Mouse (Mus musculus) cerebellum, adult 18-20 months (tissue): ENCODE results near the gene Mrtfb.

ENCODE experiments used
- DNase-seq, 2 experiments: peaks; one replicate each; pipeline ENCODE4 v3.0.0; 2021

The Mrtfb gene

DNA sequence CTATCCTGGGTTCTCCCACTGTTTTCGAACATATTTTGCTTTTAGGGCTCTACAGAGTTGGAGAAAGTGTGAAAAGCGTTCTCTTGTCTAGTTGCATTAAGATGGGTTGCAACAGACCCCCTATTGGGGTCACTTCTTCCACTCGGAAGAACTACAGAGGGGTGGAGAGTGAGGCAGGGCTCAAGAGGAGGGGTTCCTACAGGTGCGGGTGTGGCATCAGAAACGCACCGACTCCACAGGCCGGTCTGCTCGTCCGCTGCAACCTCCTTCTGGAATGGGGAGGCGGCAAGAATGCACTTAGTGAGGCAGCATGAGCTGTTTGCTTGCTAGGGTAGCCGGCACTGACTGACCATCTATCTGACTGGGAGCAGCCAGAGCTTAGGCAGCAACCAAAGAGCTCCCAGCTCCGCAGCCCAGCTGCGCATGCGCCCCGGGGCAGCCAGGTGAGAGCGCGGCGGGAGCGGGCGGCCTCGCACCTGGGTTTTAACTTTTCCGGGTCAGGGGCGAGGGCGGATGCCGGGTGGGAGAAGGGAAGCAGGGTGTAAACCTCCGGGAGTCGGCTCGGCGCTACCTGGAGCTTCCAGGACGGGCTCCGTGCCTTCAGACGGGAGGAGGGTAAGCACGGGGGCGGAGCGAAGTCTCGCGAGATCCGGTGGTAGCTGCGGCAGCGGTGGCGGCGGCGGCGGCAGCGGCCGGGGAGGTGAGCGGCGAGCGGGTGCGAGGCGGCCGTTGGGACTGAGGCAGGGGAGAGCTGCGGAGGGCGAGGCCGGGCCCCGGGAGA is at the start of gene Mrtfb:
Gene Mrtfb, plus strand, starts transcription at position 627 of the 781 bp plus-strand sequence.
- peak; percentile 91 to 94 for DNase-seq

DNA sequence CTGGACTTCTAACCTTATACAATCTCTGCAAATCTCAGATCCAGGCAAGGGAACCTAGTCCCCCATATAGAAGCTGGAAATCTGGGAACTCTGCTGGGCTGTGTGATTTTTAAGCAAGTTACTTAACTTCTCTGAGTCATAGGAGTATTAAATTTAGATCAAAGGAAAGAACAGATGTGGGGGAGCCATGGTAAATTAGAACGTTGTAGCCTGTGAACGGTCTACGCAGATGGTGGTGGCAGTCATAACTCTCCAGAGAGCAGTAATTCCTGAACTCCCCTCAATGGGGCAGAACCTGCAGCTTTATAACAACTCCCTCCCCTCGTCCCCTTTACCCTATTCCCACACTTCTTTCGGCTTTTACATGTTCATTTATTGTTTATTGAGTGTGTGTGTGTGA is 48.6 kb upstream of the Mrtfb start:
- DNase-seq = no peak

DNA sequence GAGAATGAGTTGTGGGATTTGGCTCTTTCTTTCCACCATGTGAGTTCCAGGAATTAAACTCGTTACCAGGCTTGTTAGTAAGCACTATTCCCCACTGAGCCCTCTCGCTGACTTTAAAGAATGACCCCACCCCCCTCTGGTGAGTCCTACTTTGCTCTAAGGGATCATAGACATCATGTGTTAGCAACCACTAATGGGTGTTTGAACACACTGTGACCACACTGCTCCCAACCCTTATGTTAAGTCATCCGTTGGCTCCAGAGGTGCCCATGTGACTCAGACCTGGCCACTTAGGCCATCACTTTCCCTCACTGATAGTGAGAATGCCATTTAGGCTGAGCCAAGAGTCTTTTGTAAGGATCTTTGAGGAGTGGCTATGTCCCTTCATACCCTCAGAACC is 48.2 kb upstream of the Mrtfb start:
- no peak for DNase-seq

DNA sequence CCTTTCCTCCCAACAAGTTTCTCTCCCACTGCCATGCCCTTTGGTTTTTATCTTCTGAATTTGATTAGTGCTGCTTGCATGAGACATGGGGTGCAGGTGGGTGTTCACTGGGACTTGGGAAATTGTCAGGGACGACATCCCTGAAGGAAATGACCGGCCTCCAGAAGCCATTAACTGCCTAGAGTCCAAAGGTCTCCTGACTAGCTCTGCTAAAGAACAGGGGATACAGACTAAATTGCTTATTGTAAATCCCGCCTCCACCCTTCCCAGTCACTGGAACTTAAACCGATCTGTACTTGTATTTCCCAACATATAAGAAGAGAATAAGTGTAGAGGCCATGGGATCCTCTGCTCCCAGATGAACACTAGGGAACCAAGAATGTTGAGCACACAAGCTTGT is 43.5 kb upstream of the Mrtfb start:
- no peak for DNase-seq

DNA sequence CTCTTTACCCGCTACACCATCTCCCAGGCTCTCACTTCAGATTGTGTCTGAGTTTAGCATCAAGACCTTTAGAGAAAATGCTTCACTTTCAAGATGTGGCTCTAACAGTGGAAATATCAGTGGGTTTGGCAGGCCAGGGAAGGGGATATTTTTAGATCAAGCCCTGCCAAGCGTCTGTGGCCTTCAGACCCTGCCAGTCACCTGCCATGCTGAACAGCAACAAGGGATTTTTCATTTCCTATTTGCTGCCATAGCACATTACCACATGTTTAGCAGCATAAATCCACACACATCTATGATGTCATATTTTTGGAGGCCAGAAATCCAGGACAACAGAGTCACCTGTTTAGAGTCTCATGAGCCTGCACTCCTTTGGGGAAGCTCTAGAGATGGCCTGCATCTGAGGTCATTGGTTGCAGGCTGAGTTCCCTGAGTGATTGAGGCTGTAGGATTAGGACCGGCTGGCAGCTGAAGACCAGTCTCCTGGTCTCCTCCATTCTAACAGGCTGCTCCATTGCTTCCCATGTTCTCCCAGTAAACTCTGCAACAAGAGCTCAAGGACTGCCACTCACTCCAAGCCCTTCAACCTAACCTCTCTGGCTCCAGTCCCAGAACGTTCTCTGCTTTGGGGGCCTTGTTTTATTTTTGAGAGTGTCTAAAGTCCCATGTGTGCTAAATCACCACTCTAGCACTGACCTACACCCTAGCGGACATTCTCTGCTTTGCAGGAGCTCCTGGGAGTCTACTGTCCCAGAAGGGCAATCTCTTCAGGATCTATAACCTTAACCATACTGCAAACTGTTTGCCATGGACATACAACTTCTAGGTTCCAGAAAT is 39.9 kb upstream of the Mrtfb start:
- DNase-seq = no peak

DNA sequence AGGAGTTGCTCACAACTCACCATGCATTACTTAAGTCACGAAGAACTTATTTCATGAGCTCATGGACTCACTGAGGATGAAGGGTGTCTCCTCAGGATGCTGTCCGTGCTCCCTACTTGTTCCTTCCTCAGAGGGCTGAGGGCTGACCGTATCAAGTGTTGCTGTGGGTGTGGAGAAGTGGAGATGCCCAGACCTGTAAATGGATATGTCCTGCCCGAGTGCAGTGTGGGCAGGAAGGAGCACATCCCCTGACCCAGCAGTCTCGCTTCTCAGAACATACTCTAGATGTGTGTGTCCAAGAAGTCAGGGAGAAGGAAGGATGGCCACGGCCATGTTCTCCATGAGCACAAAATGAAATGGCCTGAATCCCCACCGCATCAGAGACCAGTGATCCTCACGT is 38.3 kb upstream of the Mrtfb start:
- no peak for DNase-seq

DNA sequence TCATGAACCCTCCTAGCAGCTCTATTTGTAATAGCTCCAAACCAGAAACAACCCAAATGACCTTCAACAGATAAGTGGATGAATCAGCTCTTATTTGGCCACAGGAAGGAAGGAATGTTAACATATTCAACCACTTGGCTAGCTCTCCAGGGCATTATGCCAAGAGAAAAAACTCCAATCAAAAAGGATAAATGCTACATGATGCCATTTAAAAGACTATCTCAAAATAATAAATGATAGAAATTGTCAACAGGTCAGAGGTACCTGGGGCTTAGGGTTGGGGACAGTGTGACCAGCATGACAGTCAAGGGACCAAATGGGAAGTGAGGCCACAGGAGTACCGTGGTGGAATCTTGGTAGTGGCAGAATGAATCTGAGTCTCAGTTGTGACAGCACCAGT is 34.8 kb upstream of the Mrtfb start:
- no peak for DNase-seq

DNA sequence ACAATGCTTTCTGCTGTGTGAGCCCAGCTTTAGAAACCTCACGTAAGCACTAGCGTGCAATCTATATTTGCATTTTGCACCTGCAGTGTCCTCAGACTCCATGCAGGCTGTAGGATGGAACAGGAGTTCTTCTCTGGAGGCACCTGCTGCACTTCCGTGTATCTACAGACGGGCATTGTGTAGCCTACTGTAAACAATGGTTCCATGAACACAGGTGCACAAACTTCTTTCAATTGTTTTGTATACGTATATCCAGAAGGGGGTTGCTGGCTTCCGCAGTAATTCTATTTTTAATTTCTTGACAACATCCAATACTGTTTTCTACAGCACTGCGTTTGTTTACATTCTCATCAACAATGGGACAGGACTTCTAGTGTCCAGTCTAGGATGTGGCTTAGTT is 24.2 kb upstream of the Mrtfb start:
- DNase-seq = no peak

DNA sequence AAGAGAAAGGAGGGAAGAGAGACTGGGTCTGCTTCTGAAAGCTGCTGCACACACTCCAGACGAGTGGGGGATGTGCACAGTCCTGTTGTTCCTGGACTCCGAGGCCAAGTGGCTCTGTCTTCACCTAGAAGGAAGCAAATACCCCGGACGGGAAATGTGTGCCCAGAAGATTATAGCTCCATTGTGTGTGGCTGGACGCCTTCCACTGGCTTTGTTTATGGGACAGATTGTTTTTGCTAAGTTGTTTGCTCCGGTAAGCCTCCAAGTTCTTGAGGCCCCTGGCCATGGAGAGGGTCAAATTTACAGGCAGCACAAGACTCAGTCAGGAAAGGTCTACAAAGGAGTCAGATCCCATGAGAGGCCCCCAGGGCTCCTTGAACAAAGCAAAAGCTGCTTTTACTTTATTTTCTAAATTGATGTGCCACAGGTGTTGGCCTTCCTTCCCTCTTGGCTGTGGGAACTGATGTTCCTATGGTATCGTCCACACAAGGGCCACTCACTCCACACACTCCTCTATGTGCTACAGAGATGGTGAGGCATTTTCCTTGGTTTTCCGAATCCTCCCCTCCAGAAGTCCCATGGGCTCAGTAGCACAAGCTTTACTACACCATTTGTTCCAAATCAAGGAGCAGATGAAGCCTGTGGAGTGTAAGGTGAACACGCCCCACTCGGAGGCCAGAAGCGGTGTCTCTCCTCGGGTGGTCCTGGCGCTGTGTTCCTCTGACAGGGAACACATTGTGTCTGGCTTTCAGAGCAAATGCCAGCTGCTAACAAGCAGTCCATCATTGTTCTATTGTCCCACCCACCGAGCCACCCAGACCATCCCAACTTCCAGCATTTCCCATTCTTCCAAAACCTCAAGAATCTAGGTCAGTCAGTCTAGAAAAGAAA is 23.1 kb upstream of the Mrtfb start:
- no peak for DNase-seq

DNA sequence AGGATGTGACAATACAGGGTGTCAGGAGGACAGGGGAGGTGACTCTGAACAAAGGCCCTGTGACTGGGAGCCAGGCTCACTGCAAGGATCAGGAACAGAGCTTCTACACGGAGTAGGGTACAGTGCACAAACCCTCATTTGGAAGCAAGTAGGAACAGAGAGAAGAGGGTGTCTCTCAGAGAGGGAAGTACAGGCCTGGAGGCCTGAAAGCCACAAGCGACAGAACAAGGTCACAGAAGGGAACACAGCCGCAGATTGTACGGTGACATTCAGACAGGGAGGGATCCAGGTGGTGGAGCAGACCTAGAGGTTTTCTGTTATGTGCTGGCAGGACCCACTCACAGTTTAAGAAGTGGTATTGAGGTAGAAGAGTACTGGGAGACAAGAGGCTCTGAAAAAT is 17.2 kb upstream of the Mrtfb start:
- DNase-seq = no peak

DNA sequence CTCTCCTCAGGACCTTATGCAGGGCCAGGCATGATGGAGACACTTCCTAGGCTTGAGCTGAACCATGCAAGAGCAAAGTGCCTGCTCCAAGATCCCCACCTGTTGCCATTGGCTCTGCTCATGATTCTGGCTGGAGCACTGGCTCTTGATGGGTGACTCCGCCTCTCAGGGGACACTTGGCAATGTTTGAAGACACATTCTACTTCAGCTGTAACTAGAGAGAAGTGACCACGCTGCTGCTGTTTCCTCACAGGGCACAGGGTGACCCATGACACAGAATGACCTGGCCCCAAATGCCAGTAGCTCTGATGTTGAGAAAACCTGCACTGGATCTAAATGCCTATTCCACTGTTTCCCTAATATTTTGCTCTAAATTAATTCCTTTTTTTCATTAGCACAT is 16.7 kb upstream of the Mrtfb start:
- DNase-seq = no peak

DNA sequence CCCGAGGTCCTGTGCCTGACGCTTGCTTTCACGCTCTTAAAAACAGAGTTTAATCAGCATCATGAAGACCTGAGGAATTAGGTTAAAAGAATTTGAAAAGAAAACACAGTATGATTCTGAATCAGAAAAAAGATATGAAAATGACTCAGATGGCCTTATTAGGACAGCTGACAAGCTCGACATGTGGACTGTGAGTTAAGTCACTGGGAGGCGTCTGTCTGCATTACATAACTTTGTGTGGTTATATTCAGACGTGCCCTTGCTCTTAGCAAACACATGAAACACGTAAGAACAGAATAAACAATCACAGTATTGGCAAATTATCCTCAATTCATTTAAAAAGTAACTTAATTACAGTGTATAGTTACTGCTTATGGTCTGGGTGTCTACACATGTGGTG is 16.0 kb upstream of the Mrtfb start:
- no peak for DNase-seq

DNA sequence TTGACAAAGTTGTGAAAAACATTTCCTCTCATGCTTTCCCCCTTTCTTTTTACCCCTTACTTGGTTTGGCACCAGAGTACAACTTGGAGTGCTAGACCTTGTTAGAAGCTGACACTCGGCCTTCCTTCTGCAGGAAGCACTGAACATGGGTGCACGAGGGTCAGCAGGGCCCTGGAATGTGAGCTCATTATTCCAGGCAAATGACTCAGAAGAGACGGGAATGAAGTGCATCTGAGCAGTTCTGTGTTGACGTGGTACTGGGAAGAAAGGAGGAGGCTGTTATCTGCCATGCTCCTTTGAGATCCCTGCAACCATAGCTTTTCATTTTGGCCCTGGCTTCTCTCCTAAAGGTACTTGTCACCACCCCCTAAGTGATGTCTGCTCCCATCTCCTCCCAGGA is 10.6 kb upstream of the Mrtfb start:
- DNase-seq = no peak

DNA sequence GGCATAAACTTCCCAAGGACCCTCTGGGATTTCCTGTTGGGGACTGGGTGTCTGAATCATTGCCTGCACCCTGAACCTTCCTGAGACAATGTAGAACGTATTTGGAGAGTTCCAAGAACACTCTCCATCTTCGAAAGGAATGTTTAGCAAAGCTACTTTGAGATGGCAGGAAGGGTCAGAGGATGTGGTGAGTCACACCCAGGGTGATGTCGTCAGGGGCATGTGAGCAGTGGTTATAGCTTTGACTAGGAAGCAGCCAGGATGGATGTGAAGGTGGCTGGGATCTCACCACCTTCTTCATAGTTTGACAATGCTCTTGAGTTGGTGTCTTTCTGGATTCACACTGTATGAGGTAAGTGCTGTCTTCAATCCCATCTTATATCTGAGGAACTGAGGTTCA is 9.4 kb upstream of the Mrtfb start:
- no peak for DNase-seq

DNA sequence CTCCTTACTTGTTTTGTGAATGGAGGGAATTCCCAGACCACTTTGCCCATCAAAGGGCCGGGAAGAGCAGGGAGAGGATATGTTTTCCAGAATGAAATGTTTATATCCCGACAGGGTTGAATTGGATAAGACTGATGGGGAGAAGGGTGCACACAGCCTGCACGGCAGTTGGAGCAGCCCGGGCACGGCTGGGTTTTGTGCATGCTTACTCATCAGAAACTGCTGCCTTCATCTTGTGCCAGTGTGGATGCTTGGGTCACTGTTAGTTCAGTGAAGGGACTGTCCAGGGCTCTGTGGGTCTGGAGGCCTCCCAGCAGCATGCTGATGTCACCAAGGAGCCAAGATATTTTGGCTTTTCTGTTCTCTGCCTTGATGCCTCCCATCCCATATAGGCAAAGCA is 6.2 kb upstream of the Mrtfb start:
- DNase-seq = no peak

DNA sequence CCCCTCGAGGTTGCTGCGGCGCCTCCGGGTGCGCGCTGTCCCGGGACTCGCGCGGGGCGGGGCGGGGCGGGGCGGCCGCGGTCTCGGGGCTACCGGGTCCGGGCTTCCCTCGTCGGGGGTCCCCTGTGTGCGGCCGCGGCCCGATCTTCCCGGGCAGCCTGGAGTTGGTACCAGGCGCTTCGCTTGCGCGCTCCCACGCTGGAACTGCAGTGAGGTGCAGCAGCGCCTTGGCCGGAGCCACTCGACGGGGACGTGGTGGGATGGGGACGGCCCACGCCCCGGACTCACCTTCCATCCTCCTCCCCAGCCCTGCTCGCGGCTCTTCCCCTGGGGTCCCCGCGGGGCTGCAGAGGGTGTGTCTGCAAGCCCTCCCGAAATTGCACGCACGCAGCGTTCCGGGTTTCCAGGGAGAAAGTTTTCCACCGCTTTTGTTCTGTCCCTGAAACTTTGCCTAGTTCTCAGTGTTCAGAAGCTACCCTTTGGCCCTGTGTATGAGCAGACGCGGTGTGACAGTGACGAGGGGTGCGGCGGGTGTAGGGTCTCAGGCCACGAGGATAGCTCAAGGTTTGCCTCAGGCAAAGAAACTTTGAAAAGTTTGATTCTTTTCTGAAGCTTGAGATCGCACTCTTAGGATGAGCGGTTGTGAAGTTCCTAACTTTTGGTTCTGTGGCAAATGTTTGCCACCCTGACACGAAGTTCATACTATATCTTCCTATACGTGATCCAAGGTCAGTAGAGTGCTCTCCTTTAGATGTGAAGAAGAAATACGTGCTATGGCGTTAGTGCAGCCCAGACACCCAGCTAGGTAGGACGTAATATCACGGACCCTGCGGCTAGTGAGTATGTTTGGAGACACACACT is 616 bp downstream of the Mrtfb start:
- peak; percentile 7 to 30 for DNase-seq

DNA sequence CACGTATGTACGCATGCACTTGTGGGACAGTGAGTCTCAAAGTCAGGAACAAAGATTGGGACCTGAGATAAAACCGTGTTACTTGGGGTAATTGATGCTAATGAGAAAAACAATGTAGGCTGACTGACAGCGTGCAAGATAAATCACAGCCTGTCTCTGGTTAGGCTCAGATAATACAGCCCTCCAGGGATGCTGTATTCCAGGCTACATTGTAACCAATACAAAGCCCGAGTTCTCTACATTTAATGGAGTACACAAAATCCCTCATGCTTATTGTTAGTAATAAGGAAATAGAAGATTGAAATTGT is 1.2 kb downstream of the Mrtfb start:
- no peak for DNase-seq

DNA sequence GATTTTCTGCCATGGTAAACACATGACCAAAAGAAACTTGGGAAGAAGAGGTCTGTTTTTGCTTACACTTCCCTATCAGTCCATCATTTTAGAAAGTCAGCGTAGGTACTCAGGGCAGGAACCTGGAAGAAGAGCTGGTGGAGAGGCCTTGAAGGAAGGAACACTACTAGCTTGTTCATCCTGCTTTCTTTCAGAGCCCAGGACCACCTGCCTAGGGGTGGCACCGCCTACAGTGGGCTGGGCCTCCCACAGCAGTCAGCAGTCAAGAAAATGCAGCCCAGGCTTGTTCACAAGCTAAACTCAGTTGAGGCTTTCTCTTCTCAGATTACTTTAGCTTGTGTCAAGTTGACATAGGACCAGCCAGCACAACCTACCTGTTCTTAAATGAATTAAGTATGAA is 2.7 kb downstream of the Mrtfb start:
- DNase-seq = no peak

DNA sequence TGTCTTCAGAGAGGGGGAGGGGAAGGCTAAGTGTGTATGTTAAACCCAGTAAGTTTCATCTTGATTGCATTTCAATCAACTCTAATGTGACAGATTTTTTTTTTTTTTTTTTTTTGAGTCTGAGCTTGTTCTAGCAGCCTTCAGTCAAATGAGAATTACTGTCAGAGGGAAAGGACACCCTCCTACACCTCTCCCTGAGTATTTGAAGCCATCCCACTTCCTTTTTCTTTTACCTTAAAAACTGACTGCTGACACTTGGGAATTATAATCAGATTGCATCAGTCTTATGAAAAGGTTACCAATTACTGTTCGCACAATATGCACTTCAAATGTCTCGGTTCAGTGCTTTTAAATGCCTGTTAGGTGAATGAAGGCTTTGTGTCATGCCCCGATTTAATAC is 10.0 kb downstream of the Mrtfb start:
- DNase-seq = no peak

DNA sequence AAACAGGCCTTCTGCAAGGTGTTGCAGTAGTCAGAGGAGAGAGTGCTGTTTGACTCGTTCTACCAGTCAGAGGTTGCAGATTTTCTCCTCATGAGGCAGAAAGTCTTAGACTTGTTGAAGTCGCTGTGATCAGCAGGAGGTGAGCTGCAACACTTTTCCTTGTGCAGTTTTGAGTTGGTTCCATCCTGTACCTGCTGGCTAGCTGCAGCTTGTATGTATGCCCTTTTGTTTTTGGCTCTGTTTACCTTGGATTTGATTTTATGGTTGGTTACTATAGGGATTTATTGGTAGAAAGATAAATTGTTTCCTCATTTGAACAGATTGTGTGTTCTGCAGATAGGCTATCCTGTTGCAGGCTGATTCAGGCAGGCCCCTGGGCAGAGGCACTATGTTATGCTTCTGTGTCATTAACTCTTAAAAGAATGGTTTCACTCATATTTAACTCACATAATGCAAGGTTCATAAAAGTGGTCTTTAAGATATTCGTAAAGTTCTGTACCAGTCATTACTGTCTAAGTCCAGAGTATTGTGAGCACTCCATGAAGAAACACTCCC is 11.1 kb downstream of the Mrtfb start:
- DNase-seq = no peak

DNA sequence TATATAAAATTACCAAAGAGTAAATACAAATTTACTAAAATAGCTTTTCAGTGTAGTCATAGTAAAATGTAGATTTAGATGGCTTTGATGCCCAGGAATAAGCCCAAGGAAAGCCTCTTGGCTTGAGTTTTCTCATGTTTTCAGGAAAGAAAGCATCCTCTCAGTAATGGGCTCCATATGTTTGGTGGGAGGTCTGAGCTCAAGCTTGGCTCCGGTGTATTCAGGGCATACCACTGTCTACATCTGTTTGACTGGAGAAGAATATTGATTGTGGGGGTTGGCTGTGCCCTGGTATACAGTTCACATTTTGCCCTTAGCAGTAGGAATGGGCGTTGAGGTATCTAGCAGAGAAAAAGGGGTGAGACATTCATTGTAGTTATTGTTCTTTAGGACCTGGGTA is 13.1 kb downstream of the Mrtfb start:
- DNase-seq = no peak

DNA sequence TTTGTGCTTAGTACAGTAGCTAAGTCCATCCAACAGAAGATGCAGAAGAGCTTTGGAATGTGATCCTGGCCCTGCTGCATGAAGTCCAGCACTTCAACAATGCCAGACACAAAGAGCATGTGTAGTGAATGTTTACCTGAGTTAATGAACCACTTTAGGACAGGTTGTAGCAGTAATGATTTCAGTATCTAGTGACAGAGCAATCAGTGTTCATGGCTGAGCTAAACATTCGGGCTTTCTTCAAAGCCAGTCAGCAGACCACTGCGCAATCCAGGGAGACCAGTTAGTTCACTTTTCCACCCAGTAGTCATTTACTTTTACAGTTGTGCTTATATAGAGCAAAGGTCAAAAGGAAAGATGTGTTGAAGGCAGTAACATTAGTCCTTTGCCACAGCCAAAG is 20.0 kb downstream of the Mrtfb start:
- DNase-seq = no peak
